Mouse (Mus musculus) CH12.LX (cell line): ENCODE results near the gene Pqlc3.

Experiments
- CTCF ChIP-seq, 2 experiments: IDR thresholded peaks in 1 of 2; conservative IDR thresholded peaks in 1 of 2; 2 replicates each; pipeline ENCODE4 v1.5.1; 2011 to 2012; ENCODE audit warnings: low read depth in 2 of 2, low read length in 2 of 2, improper control_type of control experiment in 1 of 2, inconsistent platforms in 1 of 2, mild to moderate bottlenecking in 1 of 2, moderate library complexity in 1 of 2
- HCFC1 ChIP-seq: IDR thresholded peaks from 2 replicates; pipeline ENCODE4 v1.6.1; 2012; ENCODE audit warnings: low read depth, mild to moderate bottlenecking, inconsistent platforms, low read length, improper control_type of control experiment
- MYC ChIP-seq: IDR thresholded peaks from 2 replicates; pipeline ENCODE4 v1.6.1; 2011; ENCODE audit warnings: low read depth, mild to moderate bottlenecking, improper control_type of control experiment, low read length
- POLR2A ChIP-seq: IDR thresholded peaks from 2 replicates; pipeline ENCODE4 v1.6.1; 2011; ENCODE audit warnings: low read depth, mild to moderate bottlenecking, improper control_type of control experiment, low read length
- SMC3 ChIP-seq: IDR thresholded peaks from 2 replicates; pipeline ENCODE4 v1.6.1; 2011; ENCODE audit warnings: low read depth, low read length, improper control_type of control experiment
- USF2 ChIP-seq: conservative IDR thresholded peaks from 2 replicates; pipeline ENCODE4 v1.6.1; 2011; ENCODE audit warnings: low read depth, low read length, improper control_type of control experiment

DNA sequence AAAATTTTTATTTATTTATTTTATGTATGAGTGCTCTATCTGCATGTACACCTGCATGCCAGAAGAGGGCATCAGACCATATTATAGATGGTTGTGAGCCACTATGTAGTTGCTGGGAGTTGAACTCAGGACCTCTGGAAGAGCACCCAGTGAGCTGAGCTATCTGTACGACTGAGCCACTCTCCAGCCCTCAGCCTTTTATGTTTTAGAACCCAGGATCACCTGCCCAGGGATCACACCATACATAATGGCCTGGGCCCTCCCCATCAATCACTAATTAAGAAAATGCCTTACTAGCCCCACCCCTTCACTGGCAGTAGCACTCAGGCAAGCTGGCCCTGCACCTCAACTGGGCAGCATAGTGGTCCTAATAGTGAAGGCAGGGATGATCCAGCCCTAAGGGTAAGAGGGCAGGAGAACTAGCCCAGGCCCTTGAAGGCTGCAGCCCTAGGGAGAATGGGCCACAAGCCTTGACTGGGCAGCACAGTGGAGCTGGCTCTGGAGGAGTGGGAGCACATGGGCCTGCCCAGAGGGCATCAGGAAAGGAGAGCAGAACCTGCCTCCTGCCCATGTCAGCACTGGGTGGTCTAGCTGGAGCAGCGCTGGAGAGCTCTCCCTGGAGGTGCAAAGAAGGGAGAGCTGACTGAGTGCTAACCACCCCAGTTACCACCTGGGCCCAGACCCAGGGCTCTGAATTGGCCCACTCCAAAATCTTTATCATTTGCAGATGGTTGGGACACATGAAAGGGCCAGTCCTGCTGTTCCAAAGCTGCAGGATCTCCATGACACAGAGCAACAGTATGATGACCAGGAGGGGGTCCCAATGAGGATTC, 12.1 kb upstream of the Pqlc3 start:
- TF ChIP-seq USF2 (no peak), CTCF (conservative IDR thresholded peaks at IDR 0.05 in 1 of 2, IDR thresholded peaks at IDR 0.05 in 1 of 2; ENCODE audit: low read depth in 2 of 2, low read length in 2 of 2) (no peak), HCFC1 (no peak), POLR2A (no peak), SMC3 (no peak), MYC (no peak)
